ENCODE assay signal across 9 mouse cellular contexts in genomic region chr9:69987579-69987978, GRCm38 (mm10). TPM values are rescaled to one million over a fixed set of nuclear protein-coding genes. Genes with fewer than 3 reads are reported as not detected.
DNase-seq lines count a peak whose midpoint lies in the region.
"Had no signal": no experiment of that assay in that cellular context is flagged by ENCODE, and none has a peak within 500 bp of the region (broad histone marks: within the 10 kb centered on the region; RNA-seq: fewer than 3 reads in every experiment).

No protein-coding gene starts in this region.

- H3K4me1 ChIP-seq in limb, embryonic 10.5 days = peaks cover 10% of the 10 kb centered on the region

- no peak overlapping the region for H3K4me3 ChIP-seq in limb, embryonic 10.5 days
- H3K4me3 ChIP-seq: neural tube, embryonic 12.5 days had no signal

- H3K36me3 ChIP-seq in limb, embryonic 10.5 days = peaks cover 19% of the 10 kb centered on the region

- peak; percentile 58 to 64 for DNase-seq in left cerebral cortex, adult 18-20 months (ENCODE audit: low spot score in 2 of 2)
- DNase-seq in left cerebral cortex, adult 11 months (ENCODE audit: low spot score) = no peak
- peak; percentile 66 for DNase-seq in R1 (ENCODE audit: low read depth, low spot score)
- DNase-seq in embryo, embryonic 10.5 days (ENCODE audit: low spot score) = peak; percentile 87
- peak; percentile 67 to 70 for DNase-seq in heart, postnatal 36 days
- DNase-seq in limb, embryonic 10.5 days (ENCODE audit: low spot score) = peak; percentile 61
- peak; percentile 56 for DNase-seq in ovary, postnatal 36 days (ENCODE audit: low spot score)
- DNase-seq in urinary bladder, postnatal 4 days (ENCODE audit: low spot score in 2 of 2) = peak; percentile 37 to 65

- H3K27me3 ChIP-seq in limb, embryonic 10.5 days (ENCODE audit: low read depth, poor library complexity, severe bottlenecking) = no peaks in the 10 kb centered on the region
- H3K27me3 ChIP-seq: neural tube, embryonic 12.5 days had no signal

- H3K27ac ChIP-seq in limb, embryonic 10.5 days = no peak overlapping the region
- H3K27ac ChIP-seq: neural tube, embryonic 12.5 days had no signal

- H3K9me3 ChIP-seq in limb, embryonic 10.5 days (replicated peaks) = no peaks in the 10 kb centered on the region
- H3K9me3 ChIP-seq: neural tube, embryonic 12.5 days had no signal

- WGBS in limb, embryonic 10.5 days = 2% methylated on average over 3 of the region's 3 CpGs

- intact Hi-C loops in heart, postnatal 36 days (cut with DNase I) = loop anchor here (1.0 to 5.0 kb wide), 3 partner anchors 38 to 480 kb away; no protein-coding TSS in a partner anchor

RNA-seq across cellular contexts. Expression of gene Bnip2, which starts 1.7 kb away (rescaled TPM):
- total RNA-seq in left cerebral cortex, adult 18-20 months (2021) = 10 to 100 TPM; 40.6 to 40.7 TPM
- total RNA-seq in heart, postnatal 36 days (2021) = 100 to 1,000 TPM in 1 of 2 experiments, 10 to 100 TPM in 1; 88.7 to 105 TPM
- polyA plus RNA-seq in limb, embryonic 10.5 days (2016; fragmentation: Nextera tagmentation; extraction: Ambion mirVana) = 96.3 and 109 TPM in 2 replicates

RNA-seq across cellular contexts. Expression of gene Gtf2a2, which starts 24.8 kb away (rescaled TPM):
- 10 to 100 TPM; 46.5 to 49.9 TPM for total RNA-seq in left cerebral cortex, adult 18-20 months (2021)
- total RNA-seq in heart, postnatal 36 days (2021) = 10 to 100 TPM; 56.6 to 58.5 TPM
- polyA plus RNA-seq in limb, embryonic 10.5 days (2016; fragmentation: Nextera tagmentation; extraction: Ambion mirVana) = 196 and 200 TPM in 2 replicates

RNA-seq across cellular contexts. Expression of gene Gcnt3, which starts 50.3 kb away (rescaled TPM):
- not detected for total RNA-seq in left cerebral cortex, adult 18-20 months (2021)
- not detected for total RNA-seq in heart, postnatal 36 days (2021)
- not detected in 2 replicates for polyA plus RNA-seq in limb, embryonic 10.5 days (2016; fragmentation: Nextera tagmentation; extraction: Ambion mirVana)
- polyA plus RNA-seq: neural tube, embryonic 12.5 days had no signal
